Mouse (Mus musculus): ENCODE measurements at regions not wholly inside any gene's neighbourhood (a gene's known extent, or its start where the extent isn't known, plus 50 kb on each side); places are given as distances from the start of the nearest gene placed in this dataset.

GRCm38 (mm10) chr4:72384901-72385264, 184.2 kb upstream of the Tle1 start:
- Histone ChIP-seq H3K36me3 (ENCODE audit: control insufficient read depth, insufficient read depth) (no peaks in the 10 kb centered on the region), H3K79me2 (ENCODE audit: control insufficient read depth, insufficient read depth) (no peaks in the 10 kb centered on the region), H3K27me3 (ENCODE audit: control insufficient read depth, insufficient read depth, insufficient read length) (no peaks in the 10 kb centered on the region), H3K4me3 (ENCODE audit: insufficient read depth, poor library complexity, severe bottlenecking) (no peak overlapping the region), H3K79me3 (ENCODE audit: low read depth) (no peaks in the 10 kb centered on the region), H3ac (ENCODE audit: control insufficient read depth, insufficient read length, low read depth) (no peak overlapping the region)
- TF ChIP-seq MYOG (IDR thresholded peaks at IDR 0.05; ENCODE audit: control insufficient read depth, extremely low read depth, insufficient read length) (no peak), MYOD1 (IDR thresholded peaks at IDR 0.05; ENCODE audit: control insufficient read depth, insufficient read length, low read depth) (no peak), FOSL1 (IDR thresholded peaks at IDR 0.05; ENCODE audit: insufficient read depth, low read length, poor library complexity, severe bottlenecking) (no peak), CTCF (IDR thresholded peaks at IDR 0.05; ENCODE audit: control insufficient read depth, insufficient read depth, insufficient read length) (no peak), USF1 (IDR thresholded peaks at IDR 0.05; ENCODE audit: low read depth) (no peak), MAX (IDR thresholded peaks at IDR 0.05) (no peak), CEBPB (IDR thresholded peaks at IDR 0.05; ENCODE audit: low read depth) (no peak)

GRCm38 (mm10) chr4:72384259-72384900, 183.7 kb upstream of the Tle1 start:
- Histone ChIP-seq H3K79me2 (ENCODE audit: control insufficient read depth, insufficient read depth) (no peaks in the 10 kb centered on the region), H3K27me3 (ENCODE audit: control insufficient read depth, insufficient read depth, insufficient read length) (no peaks in the 10 kb centered on the region), H3K4me3 (ENCODE audit: insufficient read depth, poor library complexity, severe bottlenecking) (no peak overlapping the region), H3K79me3 (ENCODE audit: low read depth) (no peaks in the 10 kb centered on the region), H3ac (ENCODE audit: control insufficient read depth, insufficient read length, low read depth) (no peak overlapping the region), H3K36me3 (ENCODE audit: control insufficient read depth, insufficient read depth) (no peaks in the 10 kb centered on the region)
- no peak for TF ChIP-seq MAX (IDR thresholded peaks at IDR 0.05)
- TF ChIP-seq CEBPB (IDR thresholded peaks at IDR 0.05; ENCODE audit: low read depth) = no peak
- no peak for TF ChIP-seq MYOG (IDR thresholded peaks at IDR 0.05; ENCODE audit: control insufficient read depth, extremely low read depth, insufficient read length)
- TF ChIP-seq FOSL1 (IDR thresholded peaks at IDR 0.05; ENCODE audit: insufficient read depth, low read length, poor library complexity, severe bottlenecking) = no peak
- no peak for TF ChIP-seq MYOD1 (IDR thresholded peaks at IDR 0.05; ENCODE audit: control insufficient read depth, insufficient read length, low read depth)
- no peak for TF ChIP-seq CTCF (IDR thresholded peaks at IDR 0.05; ENCODE audit: control insufficient read depth, insufficient read depth, insufficient read length)
- no peak for TF ChIP-seq USF1 (IDR thresholded peaks at IDR 0.05; ENCODE audit: low read depth)

- TF ChIP-seq MYOD1 (IDR thresholded peaks at IDR 0.05; ENCODE audit: control insufficient read depth, insufficient read length, low read depth) (no peak), CEBPB (IDR thresholded peaks at IDR 0.05; ENCODE audit: low read depth) (no peak), MYOG (IDR thresholded peaks at IDR 0.05; ENCODE audit: control insufficient read depth, extremely low read depth, insufficient read length) (no peak), MAX (IDR thresholded peaks at IDR 0.05) (no peak)
- no peaks in the 10 kb centered on the region for H3K36me3 ChIP-seq (ENCODE audit: control insufficient read depth, insufficient read depth)
- no peaks in the 10 kb centered on the region for H3K79me2 ChIP-seq (ENCODE audit: control insufficient read depth, insufficient read depth)
Measured at GRCm38 (mm10) chr4:72383729-72384128, 183.0 kb upstream of the Tle1 start.

GRCm38 (mm10) chr4:72382517-72383147, 181.9 kb upstream of the Tle1 start:
- no peak for TF ChIP-seq MAX (IDR thresholded peaks at IDR 0.05)
- no peak for TF ChIP-seq CEBPB (IDR thresholded peaks at IDR 0.05; ENCODE audit: low read depth)
- no peak for TF ChIP-seq CTCF (IDR thresholded peaks at IDR 0.05; ENCODE audit: control insufficient read depth, insufficient read depth, insufficient read length)
- TF ChIP-seq USF1 (IDR thresholded peaks at IDR 0.05; ENCODE audit: low read depth) = no peak
- no peak for TF ChIP-seq MYOD1 (IDR thresholded peaks at IDR 0.05; ENCODE audit: control insufficient read depth, insufficient read length, low read depth)
- TF ChIP-seq MYOG (IDR thresholded peaks at IDR 0.05; ENCODE audit: control insufficient read depth, extremely low read depth, insufficient read length) = no peak
- TF ChIP-seq FOSL1 (IDR thresholded peaks at IDR 0.05; ENCODE audit: insufficient read depth, low read length, poor library complexity, severe bottlenecking) = no peak
- no peaks in the 10 kb centered on the region for H3K79me2 ChIP-seq (ENCODE audit: control insufficient read depth, insufficient read depth)
- H3K4me3 ChIP-seq (ENCODE audit: insufficient read depth, poor library complexity, severe bottlenecking) = no peak overlapping the region
- H3K36me3 ChIP-seq (ENCODE audit: control insufficient read depth, insufficient read depth) = no peaks in the 10 kb centered on the region
- no peak overlapping the region for H3ac ChIP-seq (ENCODE audit: control insufficient read depth, insufficient read length, low read depth)
- no peaks in the 10 kb centered on the region for H3K79me3 ChIP-seq (ENCODE audit: low read depth)
- H3K27me3 ChIP-seq (ENCODE audit: control insufficient read depth, insufficient read depth, insufficient read length) = no peaks in the 10 kb centered on the region

More at GRCm38 (mm10) chr4:72383729-72384128, 183.0 kb upstream of the Tle1 start:
- no peak overlapping the region for H3ac ChIP-seq (ENCODE audit: control insufficient read depth, insufficient read length, low read depth)
- H3K27me3 ChIP-seq (ENCODE audit: control insufficient read depth, insufficient read depth, insufficient read length) = no peaks in the 10 kb centered on the region
- H3K79me3 ChIP-seq (ENCODE audit: low read depth) = no peaks in the 10 kb centered on the region
- H3K4me3 ChIP-seq (ENCODE audit: insufficient read depth, poor library complexity, severe bottlenecking) = no peak overlapping the region

- Histone ChIP-seq H3ac (ENCODE audit: control insufficient read depth, insufficient read length, low read depth) (no peak overlapping the region), H3K79me3 (ENCODE audit: low read depth) (no peaks in the 10 kb centered on the region), H3K79me2 (ENCODE audit: control insufficient read depth, insufficient read depth) (no peaks in the 10 kb centered on the region), H3K27me3 (ENCODE audit: control insufficient read depth, insufficient read depth, insufficient read length) (no peaks in the 10 kb centered on the region), H3K36me3 (ENCODE audit: control insufficient read depth, insufficient read depth) (no peaks in the 10 kb centered on the region), H3K4me3 (ENCODE audit: insufficient read depth, poor library complexity, severe bottlenecking) (no peak overlapping the region)
- TF ChIP-seq USF1 (IDR thresholded peaks at IDR 0.05; ENCODE audit: low read depth) (no peak), MAX (IDR thresholded peaks at IDR 0.05) (no peak), MYOG (IDR thresholded peaks at IDR 0.05; ENCODE audit: control insufficient read depth, extremely low read depth, insufficient read length) (no peak)
Measured at GRCm38 (mm10) chr4:72381742-72382141, 181.0 kb upstream of the Tle1 start.

- Histone ChIP-seq H3ac (ENCODE audit: control insufficient read depth, insufficient read length, low read depth) (no peak overlapping the region), H3K79me3 (ENCODE audit: low read depth) (no peaks in the 10 kb centered on the region), H3K4me3 (ENCODE audit: insufficient read depth, poor library complexity, severe bottlenecking) (no peak overlapping the region), H3K36me3 (ENCODE audit: control insufficient read depth, insufficient read depth) (no peaks in the 10 kb centered on the region), H3K79me2 (ENCODE audit: control insufficient read depth, insufficient read depth) (no peaks in the 10 kb centered on the region), H3K27me3 (ENCODE audit: control insufficient read depth, insufficient read depth, insufficient read length) (no peaks in the 10 kb centered on the region)
- TF ChIP-seq MAX (IDR thresholded peaks at IDR 0.05) (no peak), CEBPB (IDR thresholded peaks at IDR 0.05; ENCODE audit: low read depth) (no peak), FOSL1 (IDR thresholded peaks at IDR 0.05; ENCODE audit: insufficient read depth, low read length, poor library complexity, severe bottlenecking) (no peak), CTCF (IDR thresholded peaks at IDR 0.05; ENCODE audit: control insufficient read depth, insufficient read depth, insufficient read length) (no peak), USF1 (IDR thresholded peaks at IDR 0.05; ENCODE audit: low read depth) (no peak), MYOG (IDR thresholded peaks at IDR 0.05; ENCODE audit: control insufficient read depth, extremely low read depth, insufficient read length) (no peak), MYOD1 (IDR thresholded peaks at IDR 0.05; ENCODE audit: control insufficient read depth, insufficient read length, low read depth) (no peak)
Measured at GRCm38 (mm10) chr4:72381116-72381515, 180.4 kb upstream of the Tle1 start.

Data from C2C12 (cell line).